Mouse (Mus musculus): Measurements from ENCODE around the gene Dus1l. TPM values are rescaled to one million over a fixed set of nuclear protein-coding genes. Genes with fewer than 3 reads are reported as not detected.

Gene Dus1l
- total RNA-seq, 2 experiments from 2014 or later, result 40.0 to 42.8 TPM

DNA sequence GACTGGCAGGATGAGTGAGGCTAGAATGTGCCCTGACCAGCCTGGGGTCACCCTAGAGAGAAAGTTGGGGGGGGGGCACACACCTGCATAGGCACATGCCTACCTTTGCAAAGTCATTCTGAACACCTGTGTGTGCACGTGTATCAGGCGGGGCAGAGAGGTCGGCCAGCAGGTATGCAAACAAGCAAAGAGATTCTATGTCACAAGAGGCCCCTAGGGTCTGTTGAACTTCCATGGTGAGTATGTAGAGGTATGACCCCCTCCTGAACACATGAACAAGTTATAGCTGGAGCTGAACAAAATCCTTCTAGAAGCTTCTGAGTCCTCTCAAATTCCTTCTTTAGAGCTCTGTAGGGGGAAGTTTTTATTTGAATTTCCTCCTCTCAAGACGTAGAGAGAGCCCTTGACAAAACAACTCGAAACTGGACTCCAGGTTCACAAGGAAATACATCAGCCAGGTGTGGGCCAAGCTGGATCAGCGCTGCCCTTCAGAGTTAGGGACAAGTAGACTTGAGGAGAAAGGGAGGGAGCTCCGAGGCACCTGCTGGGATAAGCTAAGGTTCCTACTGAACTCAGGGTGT, 52.0 kb downstream of the Dus1l start:
- intact Hi-C loops (cut with DNase I), result no loop called here
- DNase-seq (ENCODE audit: low spot score in 2 of 2), result no peak

GRCm38 (mm10) chr11:120740981-120741380, 55.2 kb downstream of the Dus1l start:
- DNase-seq (ENCODE audit: low spot score in 2 of 2), result no peak
- intact Hi-C loops (cut with DNase I), result no loop called here

Other genes with a start within 250 kb of the Dus1l start
- gene Mcrip1, start 246.7 kb downstream of the Dus1l start, total RNA-seq (2021), result 10 to 100 TPM; 88.2 to 93.6 TPM
- not detected for gene Ppp1r27, start 245.3 kb downstream of the Dus1l start, total RNA-seq (2021)
- 100 to 1,000 TPM; 125 to 127 TPM for gene P4hb, start 223.2 kb downstream of the Dus1l start, total RNA-seq (2021)
- 100 to 1,000 TPM; 340 to 344 TPM for gene Arhgdia, start 214.8 kb downstream of the Dus1l start, total RNA-seq (2021)
- gene Alyref, start 198.0 kb downstream of the Dus1l start, total RNA-seq (2021), result 10 to 100 TPM; 59.9 to 61.2 TPM
- gene Anapc11, start 198.0 kb downstream of the Dus1l start, total RNA-seq (2021), result 10 to 100 TPM; 93.2 to 94.8 TPM
- gene Npb, start 187.9 kb downstream of the Dus1l start, total RNA-seq (2021), result not detected
- gene Pcyt2, start 178.5 kb downstream of the Dus1l start, total RNA-seq (2021), result 100 to 1,000 TPM; 120 to 141 TPM
- 10 to 100 TPM; 37.8 TPM for gene Sirt7, start 171.2 kb downstream of the Dus1l start, total RNA-seq (2021)
- gene Mafg, start 162.8 kb downstream of the Dus1l start, total RNA-seq (2021), result 10 to 100 TPM; 91.5 to 98.4 TPM
- 1 to 10 TPM; 1.4 to 2.1 TPM for gene Pycr1, start 152.6 kb downstream of the Dus1l start, total RNA-seq (2021)
- 1 to 10 TPM; 7.4 to 8.6 TPM for gene Myadml2, start 148.2 kb downstream of the Dus1l start, total RNA-seq (2021)
- 1 to 10 TPM; 4.1 to 4.7 TPM for gene Notum, start 135.2 kb downstream of the Dus1l start, total RNA-seq (2021)
- 10 to 100 TPM; 51.2 to 53.1 TPM for gene Aspscr1, start 123.4 kb downstream of the Dus1l start, total RNA-seq (2021)
- 10 to 100 TPM; 18.0 to 22.7 TPM for gene Cenpx, start 82.7 kb downstream of the Dus1l start, total RNA-seq (2021)
- 10 to 100 TPM; 50.4 to 60.0 TPM for gene Lrrc45, start 82.5 kb downstream of the Dus1l start, total RNA-seq (2021)
- gene Rac3, start 74.9 kb downstream of the Dus1l start, total RNA-seq (2021), result 10 to 100 TPM; 39.4 to 41.0 TPM
- 1 to 10 TPM; 6.1 to 7.4 TPM for gene Dcxr, start 69.1 kb downstream of the Dus1l start, total RNA-seq (2021)
- 1 to 10 TPM; 2.6 to 3.7 TPM for gene Cbr2, start 64.3 kb downstream of the Dus1l start, total RNA-seq (2021)
- 10 to 100 TPM; 29.3 to 33.1 TPM for gene Hmga1b, start 33.6 kb downstream of the Dus1l start, total RNA-seq (2021)
- 10 to 100 TPM; 62.9 to 63.3 TPM for gene Rfng, start 12.2 kb downstream of the Dus1l start, total RNA-seq (2021)
- 100 to 1,000 TPM; 139 to 143 TPM for gene Gps1, start 12.1 kb downstream of the Dus1l start, total RNA-seq (2021)
- 100 to 1,000 TPM; 168 to 171 TPM for gene Fasn, start 28.1 kb upstream of the Dus1l start, total RNA-seq (2021)
- gene Ccdc57, start 136.5 kb upstream of the Dus1l start, total RNA-seq (2021), result 1 to 10 TPM; 6.7 to 8.0 TPM
- gene Slc16a3, start 152.1 kb upstream of the Dus1l start, total RNA-seq (2021), result 1 to 10 TPM; 4.4 to 4.6 TPM
- 100 to 1,000 TPM; 116 to 122 TPM for gene Csnk1d, start 194.9 kb upstream of the Dus1l start, total RNA-seq (2021)
- gene Cd7, start 243.0 kb upstream of the Dus1l start, total RNA-seq (2021), result 1 to 10 TPM; 1.6 to 1.7 TPM

All from left cerebral cortex, postnatal 25 days (tissue).